Mouse (Mus musculus) 3134 (cell line): ENCODE measurements around the gene Arhgap24.

Experiments used
- DNase-seq: peaks from one replicate; pipeline ENCODE4 v3.0.0-alpha.2; 2011; ENCODE audit warnings: low spot score; ENCODE audit not compliant: insufficient read length; ENCODE audit errors: extremely low read depth

The Arhgap24 gene

DNA sequence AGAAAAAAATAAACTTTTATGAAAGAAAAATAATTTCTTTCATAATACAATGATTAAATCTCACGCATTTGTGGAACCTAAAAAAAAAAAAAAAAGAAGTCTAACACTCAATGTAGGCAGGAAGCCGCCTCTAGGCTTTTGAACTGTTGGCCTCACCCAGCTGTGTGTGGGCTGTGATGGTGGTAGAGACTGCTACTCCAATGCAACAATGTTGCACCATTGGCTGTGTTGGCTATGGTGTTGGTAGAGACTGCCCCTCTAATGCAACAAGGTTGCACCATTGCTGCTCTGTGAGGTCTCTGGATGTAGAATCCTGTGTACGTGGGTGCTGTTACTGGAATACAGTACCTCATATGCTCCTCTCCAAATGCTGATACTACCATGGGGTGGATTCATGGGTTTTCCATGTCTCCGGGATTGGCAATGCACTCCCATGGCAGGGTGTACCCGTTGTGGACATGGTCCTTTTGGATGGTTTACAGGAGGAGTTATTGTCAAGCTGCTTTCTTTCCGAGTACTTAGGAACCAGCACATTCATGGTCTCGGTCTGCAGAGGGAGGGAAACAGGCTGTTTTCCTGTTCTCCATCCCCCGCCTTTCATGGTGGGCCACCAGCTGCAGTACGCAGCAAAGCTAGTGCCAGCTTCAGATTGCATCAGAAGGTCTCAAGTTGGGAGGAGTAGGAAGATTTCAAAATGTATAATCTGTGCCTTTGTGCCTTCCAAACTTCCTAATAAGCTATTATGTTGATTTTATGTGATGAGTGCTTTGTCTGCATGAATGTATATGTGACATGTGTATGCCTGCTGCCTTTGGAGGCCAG lies 186.8 kb downstream of the Arhgap24 start:
- DNase-seq: no peak

DNA sequence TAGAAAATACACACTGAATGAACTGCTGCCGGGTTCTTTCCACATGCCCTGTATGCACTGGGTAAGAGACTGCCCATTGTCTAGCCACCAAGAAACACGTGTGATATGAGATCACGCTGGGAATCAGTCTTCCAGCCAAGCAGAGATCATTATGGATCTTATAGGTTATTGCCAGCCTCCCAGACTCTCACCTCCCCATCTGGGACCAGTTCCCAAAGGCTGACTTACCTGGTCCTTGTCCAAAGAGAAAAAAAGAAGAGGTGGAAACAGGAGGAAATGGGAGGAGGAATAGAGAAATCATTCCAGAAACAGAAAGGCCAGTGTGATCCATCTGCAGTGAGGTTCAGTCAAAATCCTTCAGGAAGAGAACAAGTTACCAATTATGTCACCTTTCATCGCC lies 189.0 kb downstream of the Arhgap24 start:
- DNase-seq: no peak

DNA sequence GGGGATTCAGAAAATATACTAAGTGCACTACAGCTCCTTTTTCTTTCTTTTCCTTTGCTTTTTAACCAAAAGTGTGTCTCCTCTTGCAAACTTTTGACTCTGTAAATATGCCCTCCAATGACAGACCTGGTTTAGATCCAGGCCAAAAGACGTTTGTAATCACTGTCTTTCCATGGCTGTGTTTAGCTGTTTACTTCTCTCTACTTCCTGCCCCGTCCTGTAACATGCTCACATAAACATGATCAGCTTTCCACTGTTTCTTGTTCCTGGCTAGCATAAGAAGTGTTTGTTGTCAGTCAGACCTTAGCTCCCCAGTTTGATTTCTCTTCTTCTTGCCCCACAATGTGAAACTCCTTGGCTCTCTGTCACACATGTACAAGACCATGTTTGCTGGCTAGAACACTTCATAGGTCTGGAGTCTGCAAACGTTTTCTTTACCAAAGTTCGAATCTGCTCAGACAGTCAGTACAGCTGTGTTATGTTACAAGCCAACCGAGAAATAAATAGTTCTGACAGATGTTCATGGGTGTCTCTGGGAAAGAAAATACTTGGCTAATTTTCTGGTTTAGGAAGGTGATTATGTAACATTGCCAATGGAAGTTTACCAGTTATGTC lies 189.6 kb downstream of the Arhgap24 start:
- no peak for DNase-seq

- DNase-seq: no peak
Observed at GRCm38 (mm10) chr5:102675326-102675725, 194.1 kb downstream of the Arhgap24 start.

DNA sequence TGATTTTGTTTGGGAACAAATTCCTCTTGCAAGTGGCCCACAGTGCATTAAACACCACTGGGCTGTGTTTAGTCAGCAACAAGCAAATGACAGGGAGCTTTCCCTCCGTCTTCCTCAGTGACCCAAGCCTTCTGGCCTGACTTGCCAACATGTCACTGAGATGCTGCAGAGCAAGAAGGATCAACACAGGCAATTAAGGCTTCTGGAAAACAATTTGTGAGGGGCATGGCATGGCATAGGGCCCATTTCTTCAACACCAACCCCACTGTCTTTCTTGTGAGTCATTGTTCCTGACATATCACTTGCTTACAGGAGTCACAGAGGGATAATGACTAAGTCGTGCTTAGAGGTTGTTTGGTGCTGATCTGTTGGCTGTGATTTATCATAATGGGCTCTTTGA lies 196.0 kb downstream of the Arhgap24 start:
- DNase-seq: peak; percentile 10

DNA sequence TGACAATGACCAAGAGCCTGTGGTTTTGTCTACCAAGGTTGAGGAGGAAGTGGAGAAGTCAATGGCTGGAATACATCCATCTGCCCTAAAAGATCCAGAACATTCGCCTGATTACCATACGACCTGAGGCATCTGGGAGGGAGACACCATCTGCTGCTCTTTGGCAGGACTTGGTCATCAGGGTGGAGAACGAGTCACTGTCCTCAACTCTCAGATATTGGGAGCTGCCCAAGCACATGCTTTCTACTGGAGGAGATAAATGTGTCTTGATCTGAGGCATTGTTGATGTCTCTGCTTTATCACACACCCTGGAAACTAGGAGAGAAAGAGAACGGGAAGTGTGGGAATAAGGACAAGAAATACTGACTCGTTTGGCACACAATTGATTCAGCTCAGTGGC lies 206.5 kb downstream of the Arhgap24 start:
- DNase-seq: no peak

GRCm38 (mm10) chr5:102692487-102692886 lies 211.3 kb downstream of the Arhgap24 start:
- DNase-seq: no peak

GRCm38 (mm10) chr5:102693192-102693591 lies 212.0 kb downstream of the Arhgap24 start:
- DNase-seq: no peak

- no peak for DNase-seq
Observed at GRCm38 (mm10) chr5:102693871-102694270, 212.7 kb downstream of the Arhgap24 start.

GRCm38 (mm10) chr5:102697784-102698183 lies 216.6 kb downstream of the Arhgap24 start:
- DNase-seq: no peak

GRCm38 (mm10) chr5:102698396-102698795 lies 217.2 kb downstream of the Arhgap24 start:
- no peak for DNase-seq

- DNase-seq: no peak
Observed at GRCm38 (mm10) chr5:102698891-102699290, 217.7 kb downstream of the Arhgap24 start.

DNA sequence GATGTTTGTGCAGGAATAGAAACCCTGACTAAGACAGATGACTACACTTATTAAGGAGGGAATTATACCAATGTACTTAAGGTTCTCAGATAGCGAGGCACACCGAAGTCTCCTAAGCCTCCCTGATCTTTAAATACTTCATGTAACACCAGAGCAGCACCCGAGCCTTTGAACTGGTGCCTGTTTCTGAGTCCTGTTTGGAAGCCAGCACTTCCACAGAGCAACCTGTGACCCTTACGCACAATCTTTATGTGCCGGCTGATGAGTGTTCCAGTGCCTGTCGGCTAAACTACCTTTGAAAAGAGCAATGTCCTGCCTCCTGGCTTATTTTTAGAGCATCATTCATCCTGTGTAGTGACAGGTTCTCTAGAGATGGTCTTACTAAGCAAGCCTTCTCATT lies 221.4 kb downstream of the Arhgap24 start:
- no peak for DNase-seq

DNA sequence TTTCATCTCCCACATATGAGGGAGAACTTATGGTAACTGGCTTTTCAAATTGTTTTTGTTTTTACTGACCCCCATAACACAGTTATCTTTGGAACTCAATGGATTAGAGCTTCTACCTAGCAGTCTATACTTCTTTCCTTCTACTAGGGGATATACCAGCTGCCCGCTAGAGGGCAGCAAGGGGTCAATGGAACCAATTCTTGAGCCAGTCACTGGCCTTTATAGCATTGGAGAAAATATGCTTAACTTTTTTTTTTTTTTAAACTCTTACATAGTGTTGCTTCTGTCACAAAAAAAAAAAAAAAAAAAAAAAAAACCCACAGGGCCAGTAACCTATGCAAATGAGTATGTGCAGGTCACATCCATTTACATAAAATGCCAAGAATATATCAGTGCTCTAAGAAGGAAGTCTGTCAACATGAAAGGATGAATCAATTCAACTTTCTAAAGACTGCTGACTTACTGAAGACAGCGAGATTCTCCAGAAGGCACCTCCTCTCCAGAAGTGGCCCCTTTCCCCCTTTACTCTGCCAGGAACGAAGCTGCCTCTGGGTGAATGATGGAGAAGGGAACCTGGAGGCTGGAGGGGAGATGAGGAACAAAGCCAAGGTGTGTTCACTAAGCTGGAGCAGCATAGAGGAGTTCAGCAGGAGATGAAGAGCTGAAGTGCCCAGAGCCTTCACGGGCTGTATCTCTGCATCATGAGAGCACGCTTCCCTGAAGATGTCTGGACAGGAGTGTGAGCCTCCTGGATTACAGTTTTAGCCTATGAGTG lies 222.3 kb downstream of the Arhgap24 start:
- DNase-seq: no peak

DNA sequence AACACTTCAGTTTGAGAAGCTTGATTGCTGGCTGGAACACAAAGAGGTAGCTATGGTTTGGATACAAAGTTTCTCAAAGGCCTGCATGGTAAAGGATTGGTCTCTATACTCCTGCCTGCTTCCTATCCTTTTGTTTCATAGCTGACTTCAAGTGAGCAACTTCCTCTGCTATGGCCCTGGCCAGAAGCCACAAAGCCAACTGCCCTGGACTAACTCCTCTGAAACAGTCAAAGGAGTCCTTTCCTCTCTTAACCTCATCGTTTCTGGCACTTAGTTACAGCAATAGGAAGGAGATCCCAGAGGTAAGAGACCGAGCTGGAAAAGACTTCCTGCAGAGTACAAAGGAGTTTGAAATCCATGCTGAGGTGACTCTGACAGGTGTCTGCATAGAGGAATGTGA lies 224.0 kb downstream of the Arhgap24 start:
- DNase-seq: no peak

GRCm38 (mm10) chr5:102710336-102710735 lies 229.1 kb downstream of the Arhgap24 start:
- no peak for DNase-seq

DNA sequence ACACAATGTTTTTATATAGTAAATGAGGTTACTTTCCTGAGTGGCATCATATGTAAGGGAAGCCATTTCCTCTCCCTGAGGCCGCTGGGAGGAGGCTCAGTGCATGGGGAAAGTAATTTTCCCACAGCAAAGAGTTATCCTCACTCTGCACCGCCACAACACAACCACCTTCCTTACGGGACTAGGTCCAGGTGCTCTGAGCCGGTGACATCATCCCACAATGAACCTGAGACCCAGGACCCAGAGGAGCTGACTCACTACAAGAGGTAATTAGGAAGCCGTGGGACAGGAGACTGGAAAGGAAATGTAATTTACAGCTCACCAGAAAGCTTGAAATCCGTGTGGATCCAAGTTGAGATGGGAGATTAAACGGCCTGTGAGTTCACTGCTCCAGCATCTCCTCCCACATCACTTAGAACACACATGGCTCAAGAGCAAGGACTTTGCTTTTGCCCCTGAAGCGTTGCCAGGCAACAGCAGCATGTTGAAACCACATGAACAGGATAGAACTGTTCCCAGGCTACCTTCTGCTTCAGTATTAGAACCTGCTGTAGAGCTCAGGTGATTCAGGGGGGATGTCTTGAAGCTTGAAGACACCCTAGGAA lies 238.3 kb downstream of the Arhgap24 start:
- no peak for DNase-seq

- DNase-seq: no peak
Observed at GRCm38 (mm10) chr5:102723558-102723957, 242.4 kb downstream of the Arhgap24 start.

- no peak for DNase-seq
Observed at GRCm38 (mm10) chr5:102724813-102725348, 243.7 kb downstream of the Arhgap24 start.

DNA sequence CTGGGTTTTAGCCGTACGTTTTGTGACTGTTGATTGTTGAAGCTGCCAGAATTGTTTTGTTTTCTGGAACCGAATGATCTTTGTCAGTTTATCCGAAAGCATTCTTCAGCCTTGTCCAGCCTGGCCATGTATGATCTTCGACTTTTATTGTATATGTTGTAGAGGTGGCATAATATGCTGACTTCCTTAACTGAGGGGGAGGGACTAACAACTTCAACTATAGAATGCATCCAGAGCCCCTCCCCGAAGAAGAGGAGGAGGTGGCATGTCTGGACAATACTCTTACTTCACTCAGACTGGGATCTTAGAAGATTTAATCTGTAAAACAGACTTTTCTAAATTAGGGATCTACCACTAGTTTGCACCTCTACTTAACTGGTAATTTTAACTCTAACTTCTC lies 244.2 kb downstream of the Arhgap24 start:
- no peak for DNase-seq

DNA sequence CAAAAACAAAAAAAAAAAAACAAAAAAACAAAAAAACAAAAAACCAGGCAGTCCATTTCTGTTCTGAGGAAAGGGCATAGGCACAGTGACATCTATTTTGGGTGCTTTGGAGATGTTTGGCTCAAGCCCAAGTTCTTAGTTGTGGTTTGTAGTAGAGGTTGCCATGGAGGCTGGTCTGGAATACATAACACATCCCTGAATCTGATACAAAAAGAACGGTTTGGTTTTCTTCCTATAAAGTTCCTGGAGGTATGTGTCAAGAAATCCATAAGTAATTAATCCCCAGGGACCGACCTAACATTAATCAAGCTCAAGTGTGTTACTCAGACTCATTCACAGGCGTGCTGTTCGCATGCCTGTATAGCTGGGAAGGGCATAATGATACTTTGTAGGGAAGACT lies 245.8 kb downstream of the Arhgap24 start:
- peak; percentile 9 for DNase-seq
